Mouse (Mus musculus) embryo, embryonic 9.5 days (tissue): ENCODE measurements at regions not wholly inside any gene's neighbourhood (a gene's known extent, or its start where the extent isn't known, plus 50 kb on each side); places are given as distances from the start of the nearest gene placed in this dataset.

Source experiments
- DNase-seq: peaks from one replicate; pipeline ENCODE4 v3.0.0-alpha.2; 2017; ENCODE audit errors: extremely low spot score

GRCm38 (mm10) chr10:8948227-8948626, 62.4 kb upstream of the Sash1 start:
- DNase-seq = no peak

GRCm38 (mm10) chr10:8945195-8945751, 59.4 kb upstream of the Sash1 start:
- no peak for DNase-seq

- DNase-seq = no peak
Measured at GRCm38 (mm10) chr10:8944586-8944985, 58.7 kb upstream of the Sash1 start.

- DNase-seq = no peak
Measured at GRCm38 (mm10) chr10:8943698-8944097, 57.8 kb upstream of the Sash1 start.

GRCm38 (mm10) chr10:8942967-8943471, 57.1 kb upstream of the Sash1 start:
- no peak for DNase-seq

- no peak for DNase-seq
Measured at GRCm38 (mm10) chr10:8936369-8936768, 50.5 kb upstream of the Sash1 start.
